In genomic region chr16:4963346-4963745, GRCm38 (mm10) we compare ENCODE assay signal across 9 mouse cellular contexts. TPM values are rescaled to one million over a fixed set of nuclear protein-coding genes. Genes with fewer than 3 reads are reported as not detected.
A peak's percentile ranks its signal among the peaks of the same experiment; 100 is the strongest.
DNase-seq lines count a peak whose midpoint lies in the region; ATAC-seq lines count a peak whose summit lies in the region.
"Had no signal": no experiment of that assay in that cellular context is flagged by ENCODE, and none has a peak within 500 bp of the region (broad histone marks: within the 10 kb centered on the region; RNA-seq: fewer than 3 reads in every experiment).

No protein-coding gene starts in this region.

- peaks cover 15% of the 10 kb centered on the region for H3K36me3 ChIP-seq in heart, embryonic 10.5 days
- H3K36me3 ChIP-seq in forebrain, embryonic 12.5 days (replicated peaks) = peaks cover 8% of the 10 kb centered on the region; the same call in 1 of the 2 replicates
- H3K36me3 ChIP-seq in liver, embryonic 15.5 days (replicated peaks) = no peaks in the 10 kb centered on the region

- H3K27me3 ChIP-seq in heart, embryonic 10.5 days (ENCODE audit: insufficient read depth, poor library complexity, severe bottlenecking) = no peaks in the 10 kb centered on the region
- H3K27me3 ChIP-seq in forebrain, embryonic 12.5 days = no peaks in the 10 kb centered on the region
- H3K27me3 ChIP-seq in liver, embryonic 15.5 days = no peaks in the 10 kb centered on the region

- H3K9ac ChIP-seq in forebrain, embryonic 12.5 days = peak overlapping the region; percentile 83
- H3K9ac ChIP-seq in liver, embryonic 15.5 days = peak overlapping the region; percentile 93

- peak overlapping the region; percentile 85 for H3K4me2 ChIP-seq in forebrain, embryonic 12.5 days
- H3K4me2 ChIP-seq in liver, embryonic 15.5 days = peak overlapping the region; percentile 85

- peak overlapping the region; percentile 96 for H3K4me3 ChIP-seq in heart, embryonic 10.5 days
- H3K4me3 ChIP-seq in forebrain, embryonic 12.5 days (replicated peaks) = peak overlapping the region; percentile 93
- peak overlapping the region; percentile 91 for H3K4me3 ChIP-seq in liver, embryonic 15.5 days (replicated peaks)

- peaks cover 23% of the 10 kb centered on the region for H3K4me1 ChIP-seq in heart, embryonic 10.5 days
- H3K4me1 ChIP-seq in forebrain, embryonic 12.5 days = peaks cover 21% of the 10 kb centered on the region
- peaks cover 24% of the 10 kb centered on the region for H3K4me1 ChIP-seq in liver, embryonic 15.5 days (replicated peaks)

- H3K9me3 ChIP-seq in heart, embryonic 10.5 days = no peaks in the 10 kb centered on the region
- H3K9me3 ChIP-seq in forebrain, embryonic 12.5 days = no peaks in the 10 kb centered on the region
- H3K9me3 ChIP-seq in liver, embryonic 15.5 days (replicated peaks) = no peaks in the 10 kb centered on the region

- no peak for ATAC-seq in forebrain, embryonic 12.5 days (ENCODE audit: low FRiP score)
- no peak for ATAC-seq in liver, embryonic 15.5 days (ENCODE audit: insufficient read depth)
- no peak for ATAC-seq in inflammation-experienced regulatory T-cells, adult 6 months

- H3K27ac ChIP-seq in heart, embryonic 10.5 days = peak overlapping the region; percentile 85; the same call in 1 of the 2 replicates
- H3K27ac ChIP-seq in forebrain, embryonic 12.5 days = no peak overlapping the region
- H3K27ac ChIP-seq in liver, embryonic 15.5 days (replicated peaks) = peak overlapping the region; percentile 94; the same call in 1 of the 2 replicates

- intact Hi-C loops in heart, postnatal 36 days (cut with DNase I) = no loop called here
- intact Hi-C loops in gastrocnemius, postnatal 36 days (cut with DNase I) = no loop called here

- no peak for DNase-seq in heart, embryonic 10.5 days (ENCODE audit: low spot score)
- no peak for DNase-seq in heart, postnatal 36 days
- DNase-seq in CD4-positive helper T cell, adult 2 months (ENCODE audit: low read depth, low spot score) = peak; percentile 20
- DNase-seq in gastrocnemius, postnatal 36 days = no peak
- no peak for DNase-seq in layer of hippocampus, postnatal 14 days (ENCODE audit: low spot score in 2 of 2)
- DNase-seq: lung, postnatal 14 days had no signal

- WGBS in heart, embryonic 10.5 days = 42% methylated on average over 9 of the region's 9 CpGs
- WGBS in forebrain, embryonic 12.5 days = 40% methylated on average over 9 of the region's 9 CpGs
- 30% methylated on average over 9 of the region's 9 CpGs for WGBS in liver, embryonic 15.5 days (ENCODE audit: insufficient replicate concordance)

RNA-seq across cellular contexts. Expression of gene Anks3, which starts 0.7 kb away (rescaled TPM):
- 38.5 and 44.4 TPM in 2 replicates for polyA plus RNA-seq in heart, embryonic 10.5 days (2016; fragmentation: Nextera tagmentation; extraction: Ambion mirVana)
- total RNA-seq in heart, postnatal 36 days (2021) = 10 to 100 TPM; 12.4 to 12.9 TPM
- 53.3 and 58.4 TPM in 2 replicates for polyA plus RNA-seq in forebrain, embryonic 12.5 days (2016; fragmentation: Nextera tagmentation; extraction: Ambion mirVana)
- polyA plus RNA-seq in liver, embryonic 15.5 days (2015; fragmentation: Nextera tagmentation; extraction: Ambion mirVana) = 14.8 and 18.5 TPM in 2 replicates
- 10 to 100 TPM; 12.5 to 13.2 TPM for total RNA-seq in gastrocnemius, postnatal 36 days (2021)
- 10 to 100 TPM; 57.1 to 58.6 TPM for total RNA-seq in layer of hippocampus, postnatal 14 days (2021)
- polyA plus RNA-seq in inflammation-experienced regulatory T-cells, adult 6 months (2017; shearing (Covaris generic)) = 10 to 100 TPM; 24.4 to 60.3 (median 46.9) TPM

RNA-seq across cellular contexts. Expression of gene Nudt16l1, which starts 24.8 kb away (rescaled TPM):
- 111 and 125 TPM in 2 replicates for polyA plus RNA-seq in heart, embryonic 10.5 days (2016; fragmentation: Nextera tagmentation; extraction: Ambion mirVana)
- total RNA-seq in heart, postnatal 36 days (2021) = 10 to 100 TPM; 20.5 to 21.3 TPM
- 124 and 125 TPM in 2 replicates for polyA plus RNA-seq in forebrain, embryonic 12.5 days (2016; fragmentation: Nextera tagmentation; extraction: Ambion mirVana)
- polyA plus RNA-seq in liver, embryonic 15.5 days (2015; fragmentation: Nextera tagmentation; extraction: Ambion mirVana) = 49.0 and 50.2 TPM in 2 replicates
- total RNA-seq in gastrocnemius, postnatal 36 days (2021) = 10 to 100 TPM; 12.4 to 12.8 TPM
- 10 to 100 TPM; 75.5 to 77.1 TPM for total RNA-seq in layer of hippocampus, postnatal 14 days (2021)
- 10 to 100 TPM; 81.2 to 97.1 (median 91.3) TPM for polyA plus RNA-seq in inflammation-experienced regulatory T-cells, adult 6 months (2017; shearing (Covaris generic))

RNA-seq across cellular contexts. Expression of gene Sept12, which starts 34.3 kb away (rescaled TPM):
- polyA plus RNA-seq in heart, embryonic 10.5 days (2016; fragmentation: Nextera tagmentation; extraction: Ambion mirVana) = not detected in 2 replicates
- total RNA-seq in heart, postnatal 36 days (2021) = not detected
- polyA plus RNA-seq in forebrain, embryonic 12.5 days (2016; fragmentation: Nextera tagmentation; extraction: Ambion mirVana) = not detected in 2 replicates
- polyA plus RNA-seq in liver, embryonic 15.5 days (2015; fragmentation: Nextera tagmentation; extraction: Ambion mirVana) = not detected in 2 replicates
- not detected for total RNA-seq in gastrocnemius, postnatal 36 days (2021)
- total RNA-seq in layer of hippocampus, postnatal 14 days (2021) = not detected
- polyA plus RNA-seq in inflammation-experienced regulatory T-cells, adult 6 months (2017; shearing (Covaris generic)) = not detected

RNA-seq across cellular contexts. Expression of gene Smim22, which starts 43.7 kb away (rescaled TPM):
- 3.0 and 4.2 TPM in 2 replicates for polyA plus RNA-seq in heart, embryonic 10.5 days (2016; fragmentation: Nextera tagmentation; extraction: Ambion mirVana)
- not detected for total RNA-seq in heart, postnatal 36 days (2021)
- 1.8 and 2.4 TPM in 2 replicates for polyA plus RNA-seq in forebrain, embryonic 12.5 days (2016; fragmentation: Nextera tagmentation; extraction: Ambion mirVana)
- polyA plus RNA-seq in liver, embryonic 15.5 days (2015; fragmentation: Nextera tagmentation; extraction: Ambion mirVana) = 7.5 and 9.1 TPM in 2 replicates
- total RNA-seq in gastrocnemius, postnatal 36 days (2021) = not detected
- not detected for total RNA-seq in layer of hippocampus, postnatal 14 days (2021)
- not detected for polyA plus RNA-seq in inflammation-experienced regulatory T-cells, adult 6 months (2017; shearing (Covaris generic))

RNA-seq across cellular contexts. Expression of gene Rogdi, which starts 50.0 kb away (rescaled TPM):
- 55.5 and 57.4 TPM in 2 replicates for polyA plus RNA-seq in heart, embryonic 10.5 days (2016; fragmentation: Nextera tagmentation; extraction: Ambion mirVana)
- total RNA-seq in heart, postnatal 36 days (2021) = 10 to 100 TPM; 16.2 to 19.7 TPM
- 80.2 and 83.5 TPM in 2 replicates for polyA plus RNA-seq in forebrain, embryonic 12.5 days (2016; fragmentation: Nextera tagmentation; extraction: Ambion mirVana)
- 65.2 and 78.7 TPM in 2 replicates for polyA plus RNA-seq in liver, embryonic 15.5 days (2015; fragmentation: Nextera tagmentation; extraction: Ambion mirVana)
- 1 to 10 TPM; 4.8 to 7.0 TPM for total RNA-seq in gastrocnemius, postnatal 36 days (2021)
- 100 to 1,000 TPM; 280 to 286 TPM for total RNA-seq in layer of hippocampus, postnatal 14 days (2021)
- polyA plus RNA-seq in inflammation-experienced regulatory T-cells, adult 6 months (2017; shearing (Covaris generic)) = 10 to 100 TPM; 17.7 to 32.4 (median 20.6) TPM
